Mouse (Mus musculus): ENCODE measurements around the gene Frmpd1.

Gene Frmpd1

DNA sequence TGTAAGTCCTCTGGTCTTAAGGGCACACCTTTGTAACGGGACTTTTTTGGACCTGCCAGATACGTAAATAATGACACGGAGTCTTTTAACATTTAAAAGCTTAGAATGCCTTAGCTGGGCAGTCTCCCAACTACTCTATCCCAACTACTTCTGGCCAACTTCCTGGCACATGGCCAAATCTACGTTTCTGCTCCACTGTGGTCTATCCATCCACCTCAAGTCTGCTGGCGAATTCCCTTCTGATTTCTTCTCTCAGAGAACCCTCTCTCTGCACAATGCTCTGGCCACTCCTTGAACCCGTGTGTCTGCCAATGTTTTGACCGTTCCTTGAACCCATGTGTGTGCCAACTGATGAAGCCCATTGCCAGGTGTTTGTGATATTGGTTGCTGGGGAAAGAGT is 146.5 kb downstream of the Frmpd1 start:
- DNase-seq (ENCODE audit: low read depth): no peak

DNA sequence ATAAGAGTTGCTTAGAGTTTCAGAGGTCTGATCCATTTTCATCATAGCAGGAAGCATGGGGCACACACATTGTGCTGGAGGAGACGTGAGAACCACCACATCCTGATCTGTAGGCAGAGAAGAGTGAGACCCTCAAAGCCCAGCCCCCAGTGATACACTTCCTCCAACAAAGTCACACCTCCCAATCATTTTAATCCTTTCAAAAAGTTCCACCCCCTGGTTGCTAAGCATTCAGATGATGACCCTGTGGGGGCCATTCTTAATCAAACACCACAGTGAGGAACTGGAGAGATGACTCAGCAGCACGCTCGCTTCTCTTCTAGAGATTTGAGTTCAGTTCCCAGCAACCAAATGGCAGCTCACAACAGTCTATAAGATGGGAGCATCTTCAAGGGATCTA is 147.8 kb downstream of the Frmpd1 start:
- no peak for DNase-seq (ENCODE audit: low read depth)
